Mouse (Mus musculus): ENCODE data around the gene Ift57. TPM values are rescaled to one million over a fixed set of nuclear protein-coding genes. Genes with fewer than 3 reads are reported as not detected.

Ift57 gene
- total RNA-seq, 2 experiments from 2014 or later, result 10.1 to 12.6 TPM

DNA sequence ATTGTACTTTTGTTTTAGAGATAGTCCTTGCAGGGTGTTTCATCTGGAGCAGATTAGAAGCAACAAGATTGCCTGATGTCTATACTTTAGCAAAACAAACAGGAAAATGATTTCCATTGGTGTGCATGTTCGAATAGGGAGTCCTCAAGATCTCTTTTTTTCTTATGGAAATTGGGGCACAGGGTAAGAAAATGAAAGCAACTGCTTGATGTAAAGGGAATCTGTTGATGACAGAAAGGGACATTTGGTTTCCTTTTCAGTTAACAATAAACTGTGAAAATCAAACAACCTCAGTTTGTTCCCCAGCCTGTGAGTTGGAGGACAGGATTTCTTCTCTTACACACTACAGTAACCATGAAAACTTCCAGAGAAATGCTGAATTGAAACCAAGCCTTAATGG is 53.9 kb downstream of the Ift57 start:
- no peak for DNase-seq (ENCODE audit: low spot score in 2 of 2)

- no peak for DNase-seq (ENCODE audit: low spot score in 2 of 2)
These were observed 54.3 kb downstream of the Ift57 start for GRCm38 (mm10) chr16:49753318-49753717.

- no peak for DNase-seq (ENCODE audit: low spot score in 2 of 2)
These were observed 61.6 kb downstream of the Ift57 start for GRCm38 (mm10) chr16:49760517-49761203.

DNA sequence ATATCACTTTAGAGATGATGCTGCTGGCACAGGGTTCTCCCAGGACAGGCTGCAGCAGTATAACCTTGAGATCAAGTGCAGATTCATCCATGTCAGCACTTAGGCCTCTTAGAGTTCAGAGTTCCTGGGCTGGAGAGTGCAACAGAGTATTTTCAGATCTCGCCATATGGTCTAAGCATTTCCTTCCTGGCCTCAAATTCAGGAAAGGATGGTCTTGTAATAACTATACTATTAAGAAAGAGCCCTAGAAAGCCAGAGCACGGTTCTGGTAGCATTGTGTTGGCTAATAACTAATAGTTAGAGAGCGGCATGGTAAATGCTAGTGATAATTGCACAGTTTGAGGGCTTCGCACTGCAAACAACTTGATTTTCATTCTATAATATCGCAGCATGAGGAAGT is 62.9 kb downstream of the Ift57 start:
- no peak for DNase-seq (ENCODE audit: low spot score in 2 of 2)

- no peak for DNase-seq (ENCODE audit: low spot score in 2 of 2)
These were observed 67.3 kb downstream of the Ift57 start for GRCm38 (mm10) chr16:49766326-49766725.

DNA sequence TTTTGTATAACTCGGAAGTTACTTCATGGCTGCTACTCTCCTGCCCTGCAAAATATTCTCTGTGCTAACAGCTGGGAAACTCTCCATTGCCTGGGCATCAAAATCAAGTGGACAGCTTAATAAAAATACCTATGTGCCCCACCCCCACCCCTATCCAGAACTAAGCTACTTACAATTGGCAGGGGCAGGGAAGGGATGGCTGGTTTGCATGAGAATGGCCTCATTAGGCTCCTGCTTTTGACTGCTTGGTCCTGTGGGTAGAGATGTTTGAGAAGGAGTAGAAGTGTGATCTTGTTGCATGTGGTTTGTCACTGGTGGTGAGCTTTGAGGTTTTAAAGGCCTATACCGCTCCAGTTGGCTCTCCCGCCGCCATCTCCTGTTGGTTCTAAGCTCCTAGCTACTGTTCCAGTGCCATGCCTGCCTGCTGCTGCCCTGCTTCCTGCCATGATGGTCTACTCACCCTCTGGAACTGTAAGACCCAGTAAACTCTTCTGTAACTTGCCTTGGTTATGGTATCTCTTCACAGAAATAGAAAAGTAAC is 69.5 kb downstream of the Ift57 start:
- DNase-seq (ENCODE audit: low spot score in 2 of 2), result no peak

DNA sequence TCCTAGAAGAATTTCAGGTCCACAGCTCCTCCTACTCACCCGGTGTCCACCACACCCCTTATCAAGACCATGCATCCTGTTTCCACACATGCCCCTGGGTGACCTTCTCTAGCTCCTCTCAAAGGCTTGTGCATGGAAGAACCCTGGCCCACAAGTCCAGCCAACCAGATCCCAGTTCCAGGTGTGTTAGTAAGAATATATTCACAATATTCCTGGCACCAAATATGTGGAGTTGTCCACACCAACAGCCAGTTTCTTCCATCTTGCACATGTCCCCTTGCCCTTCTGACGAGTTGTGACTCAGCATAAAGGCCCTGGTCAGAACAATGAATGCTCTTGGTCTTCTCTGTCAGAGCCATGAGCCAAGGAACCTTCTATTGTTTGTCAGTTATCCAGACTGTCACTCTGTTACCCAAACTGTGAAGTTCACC is 70.8 kb downstream of the Ift57 start:
- no peak for DNase-seq (ENCODE audit: low spot score in 2 of 2)

GRCm38 (mm10) chr16:49770320-49771189 is 71.5 kb downstream of the Ift57 start:
- no peak for DNase-seq (ENCODE audit: low spot score in 2 of 2)

- no peak for DNase-seq (ENCODE audit: low spot score in 2 of 2)
These were observed 72.8 kb downstream of the Ift57 start for GRCm38 (mm10) chr16:49771609-49772396.

DNA sequence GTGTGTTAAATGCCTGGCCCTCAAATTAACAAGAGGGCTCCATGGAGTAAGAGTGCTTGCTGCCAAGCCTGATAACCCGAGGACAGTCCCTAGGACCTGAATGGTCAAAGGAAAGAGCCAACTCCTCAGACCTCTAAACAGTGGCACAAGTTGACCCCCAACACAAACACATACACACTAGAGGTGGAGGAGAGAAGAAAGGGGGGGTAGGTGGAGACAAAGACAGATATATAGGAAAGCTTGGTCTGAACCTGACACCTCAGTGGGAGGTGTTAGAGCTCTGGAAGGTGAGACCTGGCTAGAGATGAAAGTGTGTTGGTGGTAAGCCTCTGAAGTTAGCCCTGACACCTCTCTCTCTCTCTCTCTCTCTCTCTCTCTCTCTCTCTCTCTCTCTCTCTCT is 73.5 kb downstream of the Ift57 start:
- DNase-seq (ENCODE audit: low spot score in 2 of 2), result no peak

GRCm38 (mm10) chr16:49773068-49773467 is 74.0 kb downstream of the Ift57 start:
- DNase-seq (ENCODE audit: low spot score in 2 of 2), result no peak

GRCm38 (mm10) chr16:49774059-49775001 is 75.3 kb downstream of the Ift57 start:
- DNase-seq (ENCODE audit: low spot score in 2 of 2), result no peak

GRCm38 (mm10) chr16:49775002-49775966 is 76.3 kb downstream of the Ift57 start:
- no peak for DNase-seq (ENCODE audit: low spot score in 2 of 2)

DNA sequence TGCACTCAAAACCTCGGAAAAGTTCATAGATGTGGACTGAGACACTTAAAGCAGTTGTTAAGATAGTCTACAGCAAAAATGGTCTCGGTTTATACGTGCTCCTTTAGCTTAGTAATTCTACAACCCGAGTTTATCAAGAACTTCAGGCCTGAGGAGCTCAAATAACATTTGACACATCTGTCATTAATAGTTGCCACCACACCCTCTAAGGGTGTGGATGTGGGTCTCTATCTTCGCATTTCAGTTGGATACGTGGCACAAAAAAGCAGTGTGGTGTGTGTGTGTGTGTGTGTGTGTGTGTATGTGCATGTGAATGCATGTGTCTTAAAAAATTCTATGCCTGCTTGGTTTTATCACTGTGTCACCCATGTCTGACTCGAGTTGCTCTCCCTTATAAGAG is 77.9 kb downstream of the Ift57 start:
- no peak for DNase-seq (ENCODE audit: low spot score in 2 of 2)

DNA sequence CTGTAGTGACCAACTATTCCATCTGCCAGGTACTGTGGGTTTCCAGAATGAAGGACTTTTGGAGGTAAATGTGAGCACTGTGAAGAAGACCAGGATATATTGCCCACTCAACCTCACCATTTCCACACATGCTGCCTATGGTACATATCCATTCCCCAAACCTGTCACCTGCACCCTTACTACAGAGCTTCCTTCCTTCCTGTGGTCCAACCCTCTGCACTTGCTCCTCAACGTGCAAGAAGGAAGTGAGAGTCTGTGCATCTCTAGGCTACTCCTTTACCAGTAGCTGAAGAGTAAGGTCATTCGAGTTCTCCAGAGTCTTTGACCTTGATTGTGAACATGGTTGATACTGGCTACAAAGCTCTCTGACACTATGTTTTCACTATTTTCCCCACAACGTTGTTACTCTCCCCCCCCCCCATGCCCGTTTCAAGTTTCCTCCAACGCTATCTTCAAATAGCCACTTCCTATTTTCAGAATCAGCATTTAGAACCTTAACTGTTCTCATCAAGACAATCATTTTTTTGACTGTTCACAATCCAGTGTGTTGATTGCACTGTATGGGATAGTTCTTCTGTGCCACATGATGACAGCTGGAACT is 82.6 kb downstream of the Ift57 start:
- no peak for DNase-seq (ENCODE audit: low spot score in 2 of 2)

DNA sequence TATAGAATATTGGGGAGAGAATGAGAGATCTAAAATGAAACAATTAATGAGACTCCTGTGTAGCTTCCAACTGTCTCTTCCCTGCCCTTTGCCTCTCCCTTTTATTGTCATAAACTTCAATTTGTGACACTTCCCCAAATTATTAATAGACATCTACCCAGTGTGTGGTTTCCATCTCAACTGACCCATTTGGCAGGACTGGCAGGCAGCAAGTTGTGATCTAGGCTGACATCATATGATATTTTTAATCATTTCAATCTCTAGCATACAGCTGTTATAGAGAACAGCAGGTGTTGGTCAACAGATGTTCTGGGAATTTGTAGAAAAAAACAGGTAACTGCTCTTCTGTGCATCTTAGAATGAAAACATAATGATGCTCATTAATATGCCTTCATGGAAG is 84.3 kb downstream of the Ift57 start:
- DNase-seq (ENCODE audit: low spot score in 2 of 2), result no peak

DNA sequence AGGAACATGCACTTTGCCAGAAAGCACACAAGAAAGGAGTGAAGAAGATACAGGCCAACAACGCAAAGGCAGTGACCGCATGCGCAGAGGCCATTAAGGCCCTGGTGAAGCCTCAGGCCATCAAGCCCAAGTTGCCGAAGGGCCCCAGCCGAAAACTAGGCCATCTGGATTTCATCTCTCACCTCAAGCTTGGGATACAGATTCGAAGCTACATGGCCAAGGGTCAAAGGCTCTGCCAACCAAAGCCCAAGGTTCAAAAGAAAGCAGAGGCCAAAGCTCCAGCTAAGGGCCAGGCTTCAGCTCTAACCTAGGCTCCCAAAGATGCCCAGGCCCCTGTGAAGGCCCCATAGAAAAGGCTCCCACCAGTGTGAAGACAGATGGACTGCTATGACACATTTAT is 87.1 kb downstream of the Ift57 start:
- DNase-seq (ENCODE audit: low spot score in 2 of 2), result no peak

- no peak for DNase-seq (ENCODE audit: low spot score in 2 of 2)
These were observed 88.7 kb downstream of the Ift57 start for GRCm38 (mm10) chr16:49787714-49788113.
